Mouse (Mus musculus): ENCODE results near the gene Klhl29.

The Klhl29 gene

DNA sequence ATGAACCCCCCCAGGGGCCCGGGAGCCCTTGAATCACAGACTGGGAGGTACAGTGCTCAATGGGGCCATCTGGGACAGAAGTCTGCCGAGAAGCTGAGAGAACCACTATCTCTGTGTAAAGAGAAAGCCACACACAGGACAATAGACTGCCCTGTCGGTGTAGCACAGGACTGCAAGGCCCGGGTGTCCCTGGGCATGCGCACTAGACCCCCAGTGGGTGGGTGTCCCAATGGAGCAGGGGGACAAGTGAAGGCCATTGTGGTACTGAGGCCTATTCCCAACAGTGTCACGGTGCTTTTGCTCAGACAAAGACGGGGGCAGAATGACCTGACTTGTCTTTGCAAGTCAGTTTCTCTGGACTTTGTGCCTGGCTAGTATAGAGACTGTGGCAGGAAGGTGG lies 186.6 kb downstream of the Klhl29 start:
- no peak for DNase-seq (ENCODE audit: extremely low spot score, low read depth, low spot score)

DNA sequence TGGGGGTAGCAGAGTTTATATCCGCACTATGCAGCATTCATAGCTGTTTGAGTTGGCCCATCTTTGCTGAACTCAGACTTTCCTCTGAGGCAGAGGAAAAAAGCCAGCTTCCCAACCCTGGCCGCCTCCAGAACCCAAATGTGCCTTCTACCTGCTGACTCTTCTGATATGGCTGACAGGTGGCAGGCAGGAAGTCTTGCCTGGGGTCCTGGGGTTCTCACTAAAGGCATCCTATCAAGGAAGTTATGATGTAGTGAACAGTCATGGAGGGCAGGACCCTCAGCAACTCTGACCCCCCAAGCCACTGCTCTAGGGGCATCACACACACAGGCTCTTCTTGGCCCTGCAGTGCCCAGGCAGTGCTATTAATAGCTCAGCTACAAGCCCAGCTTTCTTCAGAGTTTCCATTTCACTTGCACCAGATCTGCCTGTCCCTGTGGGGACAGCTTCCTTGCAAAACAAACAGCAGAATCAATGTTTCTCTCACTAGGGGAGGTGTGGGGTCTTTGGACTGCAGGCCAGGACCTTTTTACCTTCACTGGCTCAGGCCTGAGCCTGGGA lies 187.6 kb downstream of the Klhl29 start:
- DNase-seq (ENCODE audit: extremely low spot score, low read depth, low spot score), result no peak

DNA sequence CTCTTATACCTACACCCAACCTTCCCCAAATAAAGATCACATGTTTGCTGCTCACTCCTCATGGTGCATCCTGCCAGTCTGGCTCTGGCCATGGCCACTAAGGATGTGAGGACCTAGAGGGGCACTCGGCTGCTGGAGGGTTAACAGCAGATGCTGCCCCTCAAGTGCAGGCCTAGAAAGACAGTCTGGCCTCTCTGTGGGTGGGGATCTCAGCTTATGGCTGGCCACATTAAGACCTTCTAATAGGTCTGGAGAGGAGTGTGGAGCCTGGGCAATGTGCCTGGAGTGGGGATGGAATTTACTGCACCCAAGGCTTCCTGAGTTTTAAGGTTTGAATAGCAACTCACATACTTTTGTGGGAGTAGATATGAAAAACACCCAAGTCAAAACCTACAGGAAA lies 188.8 kb downstream of the Klhl29 start:
- DNase-seq (ENCODE audit: extremely low spot score, low read depth, low spot score), result no peak

DNA sequence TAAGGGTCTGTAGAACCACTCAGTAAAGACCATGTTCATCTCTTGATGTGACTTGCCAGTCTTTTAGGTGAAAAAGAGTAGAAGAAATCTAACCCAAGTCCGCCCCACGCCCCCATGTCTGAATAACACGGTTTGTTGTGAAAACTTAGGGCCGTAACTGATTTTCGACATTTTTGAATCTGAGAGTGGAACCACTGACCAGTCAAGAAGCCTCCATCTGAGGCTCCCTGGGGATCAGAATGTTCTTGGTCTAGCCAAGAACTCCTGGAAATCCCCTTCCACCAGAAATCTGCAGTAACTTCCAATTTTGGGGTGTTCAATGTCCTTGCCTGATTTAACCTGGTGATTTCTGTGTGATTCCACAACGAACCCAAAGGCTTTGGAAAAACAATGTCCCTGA lies 189.9 kb downstream of the Klhl29 start:
- DNase-seq (ENCODE audit: extremely low spot score, low read depth, low spot score), result no peak

DNA sequence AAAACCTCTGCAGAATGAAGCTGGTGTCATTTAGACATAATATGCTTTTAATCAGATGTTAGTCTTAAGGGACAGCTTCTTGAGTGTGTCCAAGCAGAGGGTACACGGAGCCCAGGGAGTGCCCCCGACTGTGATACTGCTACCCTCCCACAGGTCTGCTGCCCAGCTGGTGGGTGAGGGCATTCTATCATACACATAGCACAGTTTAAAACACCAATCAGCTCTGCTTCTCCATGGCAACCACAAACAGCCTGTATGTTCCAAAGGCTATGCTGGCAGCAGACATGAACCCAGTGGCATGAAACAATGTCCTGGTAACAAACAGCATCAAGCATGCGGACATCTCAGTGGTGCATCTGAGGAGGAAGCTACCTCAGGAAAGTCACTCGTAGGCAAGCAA lies 192.9 kb downstream of the Klhl29 start:
- DNase-seq (ENCODE audit: extremely low spot score, low read depth, low spot score), result no peak

DNA sequence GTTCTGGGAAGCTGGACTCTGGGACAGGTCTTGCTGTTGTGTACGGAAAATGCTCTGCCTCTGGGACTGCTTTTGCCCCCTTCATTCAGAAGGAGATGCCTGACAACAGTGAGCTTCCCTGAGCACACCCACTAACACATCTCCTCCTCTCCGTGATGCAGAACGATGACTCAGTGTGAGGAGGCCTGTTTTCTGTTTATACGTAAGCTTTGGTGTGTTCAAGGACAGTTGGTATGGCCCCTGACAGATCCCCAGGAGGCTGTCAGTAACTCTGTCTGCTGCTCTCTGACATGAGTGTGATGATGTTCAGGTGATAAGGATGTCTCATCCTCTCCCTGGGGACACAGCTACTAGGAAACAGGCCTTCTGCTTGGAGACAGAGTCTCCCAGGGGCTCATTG lies 193.3 kb downstream of the Klhl29 start:
- DNase-seq (ENCODE audit: extremely low spot score, low read depth, low spot score), result no peak

DNA sequence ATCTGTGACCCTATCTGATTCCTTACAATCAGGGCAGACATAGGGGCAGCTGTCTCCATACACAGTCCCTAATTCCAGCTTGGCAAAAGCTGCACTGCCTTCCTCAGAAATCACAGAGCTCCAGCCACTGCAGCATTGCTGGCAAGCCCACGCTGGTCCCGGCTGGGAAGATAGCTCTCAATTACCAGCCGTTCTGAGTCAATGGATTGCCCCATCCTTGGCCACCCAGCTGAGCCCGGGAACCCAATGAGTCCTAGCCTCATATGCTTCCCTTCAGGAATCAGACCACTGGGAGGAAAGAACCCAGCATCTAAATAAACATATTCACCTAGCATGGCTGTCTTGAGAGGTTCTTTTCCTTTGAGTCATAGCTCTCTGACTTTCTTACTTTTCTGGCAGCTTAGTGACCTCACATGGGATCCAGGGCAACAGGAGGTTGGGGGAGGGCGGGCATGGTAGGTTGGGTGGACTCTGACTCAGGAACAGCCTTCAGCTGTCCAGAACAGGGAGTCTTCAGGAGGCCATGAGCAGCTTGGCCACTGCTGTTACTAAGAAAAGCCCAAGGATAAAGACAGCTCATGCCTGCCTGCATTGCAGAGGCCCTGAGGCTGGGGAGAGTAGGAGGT lies 198.7 kb downstream of the Klhl29 start:
- DNase-seq (ENCODE audit: extremely low spot score, low read depth, low spot score), result no peak

DNA sequence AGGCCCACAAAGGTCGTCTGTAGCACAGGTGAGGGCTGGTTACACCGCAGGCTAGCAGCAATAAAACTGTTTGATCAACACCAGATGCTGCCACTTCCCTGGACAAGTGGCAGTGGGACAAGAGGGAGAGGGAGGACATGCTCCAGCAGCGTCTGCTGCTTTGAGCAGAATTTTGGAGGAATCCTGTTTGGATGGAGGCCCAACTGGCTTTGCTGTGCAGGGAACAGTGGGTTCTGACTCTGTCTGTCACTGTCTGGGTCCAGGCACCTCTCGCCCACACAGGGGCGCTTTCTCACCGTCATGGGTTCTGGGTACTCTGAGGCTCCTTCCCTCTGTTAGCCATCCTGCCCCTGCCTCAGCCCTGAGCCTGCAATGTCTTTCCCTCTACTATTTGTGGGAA lies 209.3 kb downstream of the Klhl29 start:
- no peak for DNase-seq (ENCODE audit: extremely low spot score, low read depth, low spot score)

DNA sequence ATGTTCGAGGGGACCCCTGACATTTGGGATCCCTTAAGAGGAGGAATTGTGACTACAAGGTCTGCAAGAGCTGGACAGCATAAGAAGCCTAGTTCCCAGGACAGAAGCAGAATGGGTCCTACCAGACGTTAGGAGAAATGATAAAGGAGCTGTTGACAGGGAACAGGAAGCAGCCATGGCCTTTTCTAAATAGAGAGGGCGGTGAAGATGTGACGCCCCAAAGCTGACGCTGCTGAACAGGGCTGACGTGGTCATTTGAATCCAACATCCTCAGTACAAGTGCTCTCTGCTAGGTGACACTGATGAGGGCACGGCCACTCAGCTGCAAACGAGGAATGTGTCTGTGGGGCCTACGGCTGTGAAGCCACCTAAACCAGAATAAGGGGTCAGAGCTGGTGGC lies 210.1 kb downstream of the Klhl29 start:
- no peak for DNase-seq (ENCODE audit: extremely low spot score, low read depth, low spot score)

DNA sequence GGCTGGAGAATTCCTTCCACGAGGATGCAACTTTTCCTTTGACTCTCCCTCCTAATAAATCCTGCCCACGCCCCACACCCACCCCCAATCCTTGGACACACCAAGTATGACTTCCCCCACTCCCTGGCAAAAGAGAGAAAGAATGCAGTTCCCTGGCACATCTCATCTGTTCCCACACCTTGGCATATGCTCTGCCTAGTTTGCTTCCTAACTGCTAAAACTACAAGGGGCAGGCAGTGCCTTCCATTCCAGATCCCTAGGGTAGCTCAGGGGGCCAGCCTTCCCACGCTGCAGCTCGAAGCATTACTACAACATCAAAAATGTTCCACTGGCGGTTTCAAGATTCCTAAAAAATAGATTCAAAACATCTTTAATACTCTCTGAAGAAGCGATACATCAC lies 212.8 kb downstream of the Klhl29 start:
- DNase-seq (ENCODE audit: extremely low spot score, low read depth, low spot score), result no peak

DNA sequence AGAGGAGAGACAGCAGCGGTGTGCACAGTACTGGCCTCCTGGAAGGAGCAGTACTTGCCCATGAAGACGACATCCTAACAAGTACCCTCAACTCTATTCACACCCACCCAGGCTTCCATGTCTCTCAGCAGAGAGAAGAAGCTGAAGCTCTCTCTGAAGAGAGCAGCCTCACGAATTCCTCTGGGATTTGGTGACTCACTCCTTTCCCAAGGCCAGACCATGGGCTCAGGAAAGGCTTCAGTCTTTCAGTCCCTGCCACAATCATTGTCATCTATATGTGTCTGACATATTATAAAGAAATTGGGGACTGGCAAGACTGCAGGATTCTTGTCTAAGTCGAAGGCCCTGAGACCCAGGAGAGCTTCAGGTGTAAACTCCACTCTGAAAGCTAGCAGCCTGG lies 213.9 kb downstream of the Klhl29 start:
- no peak for DNase-seq (ENCODE audit: extremely low spot score, low read depth, low spot score)

DNA sequence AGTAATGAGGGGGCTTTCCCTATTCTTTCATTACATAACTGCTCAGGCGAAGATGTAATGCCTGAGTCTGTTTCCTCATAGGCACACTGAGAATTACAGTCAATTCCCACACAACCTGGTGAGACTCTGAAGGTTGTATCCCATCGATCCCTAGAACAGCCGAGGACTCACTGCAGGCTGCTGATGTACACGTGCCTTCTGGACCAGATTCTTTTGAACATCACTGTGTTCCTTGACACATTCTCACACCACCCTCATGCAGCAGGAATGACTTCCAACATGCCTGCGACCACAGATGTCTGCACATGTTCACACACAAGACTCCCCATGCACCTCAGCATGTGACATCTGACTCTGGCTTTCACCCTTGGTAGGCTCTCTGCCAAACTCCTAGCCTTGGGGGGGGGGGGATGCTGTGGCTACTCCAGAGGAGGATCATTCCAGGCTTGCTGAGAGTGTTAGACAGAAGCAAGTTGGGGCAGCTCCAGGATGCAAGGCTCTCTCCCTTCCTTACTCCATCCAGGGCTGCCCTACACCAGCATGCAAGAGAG lies 217.5 kb downstream of the Klhl29 start:
- no peak for DNase-seq (ENCODE audit: extremely low spot score, low read depth, low spot score)

DNA sequence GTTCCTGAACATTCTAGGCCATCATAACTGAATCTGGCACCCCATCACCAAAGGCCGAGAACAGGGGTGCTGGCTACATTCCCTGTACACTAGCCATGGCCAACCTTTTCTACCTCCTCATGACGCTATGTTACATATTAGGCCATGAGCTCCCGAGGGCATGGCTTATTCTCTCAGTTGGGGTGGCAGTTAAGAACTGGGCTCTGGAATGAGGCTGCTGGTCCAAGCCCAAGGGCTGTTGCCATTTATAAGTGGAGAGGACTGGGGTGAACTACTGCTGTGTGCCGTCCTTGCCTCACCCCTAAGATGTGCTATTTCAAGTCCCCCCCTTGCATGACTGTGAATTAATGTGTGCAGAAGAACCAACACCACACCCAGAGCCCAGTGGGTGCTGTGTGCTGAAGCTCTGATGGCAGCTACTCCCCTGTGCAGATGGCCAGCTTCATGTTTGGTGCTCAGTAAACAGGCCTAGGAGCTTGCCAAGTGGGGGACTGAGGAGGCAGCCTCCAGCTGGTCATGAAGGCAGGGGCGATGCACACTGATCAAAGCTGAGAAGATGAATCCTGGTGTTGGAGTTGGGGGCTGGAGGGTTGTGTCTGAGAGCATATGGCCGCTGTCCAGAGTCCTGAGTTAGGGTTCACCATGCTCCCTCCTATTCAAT lies 218.3 kb downstream of the Klhl29 start:
- DNase-seq (ENCODE audit: extremely low spot score, low read depth, low spot score), result no peak

DNA sequence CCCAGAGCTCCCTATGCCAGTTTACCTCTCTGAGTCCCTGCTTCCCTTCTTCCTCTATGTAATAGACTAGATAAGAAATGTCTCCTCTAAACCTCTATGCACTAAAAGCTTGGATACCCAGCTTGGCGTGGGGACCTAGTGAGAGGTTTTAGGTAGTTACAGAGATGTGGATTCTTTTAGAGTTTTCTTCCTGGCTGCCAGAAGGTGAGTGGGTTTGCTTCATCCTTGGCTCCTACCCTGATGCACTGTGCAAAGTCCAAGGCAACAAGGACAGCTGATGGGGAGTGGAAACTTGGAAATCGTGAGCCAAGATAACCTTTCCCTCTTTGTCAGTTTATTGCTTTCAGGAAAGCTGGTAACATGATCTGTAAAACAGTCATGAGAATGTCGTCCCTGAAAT lies 220.3 kb downstream of the Klhl29 start:
- no peak for DNase-seq (ENCODE audit: extremely low spot score, low read depth, low spot score)

DNA sequence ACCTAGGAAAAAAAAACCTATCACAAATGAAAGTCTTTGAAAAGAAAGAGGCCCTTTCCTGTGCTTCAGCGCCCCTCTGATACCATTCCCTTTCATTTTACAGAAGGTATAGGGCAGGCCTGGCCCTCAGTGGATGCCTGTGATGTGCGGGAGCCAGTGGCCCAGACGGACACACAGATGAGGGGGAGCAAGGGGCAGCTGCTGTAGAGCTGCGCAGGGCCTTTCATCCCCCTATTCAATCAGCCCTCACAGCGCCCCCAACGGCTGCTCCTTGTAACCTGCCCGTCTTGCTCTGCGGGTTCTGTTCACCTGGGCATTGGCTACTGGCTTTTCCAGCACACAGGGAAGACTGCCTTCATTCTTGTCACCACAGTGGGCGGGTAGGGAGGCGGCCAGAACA lies 223.6 kb downstream of the Klhl29 start:
- DNase-seq (ENCODE audit: extremely low spot score, low read depth, low spot score), result no peak

DNA sequence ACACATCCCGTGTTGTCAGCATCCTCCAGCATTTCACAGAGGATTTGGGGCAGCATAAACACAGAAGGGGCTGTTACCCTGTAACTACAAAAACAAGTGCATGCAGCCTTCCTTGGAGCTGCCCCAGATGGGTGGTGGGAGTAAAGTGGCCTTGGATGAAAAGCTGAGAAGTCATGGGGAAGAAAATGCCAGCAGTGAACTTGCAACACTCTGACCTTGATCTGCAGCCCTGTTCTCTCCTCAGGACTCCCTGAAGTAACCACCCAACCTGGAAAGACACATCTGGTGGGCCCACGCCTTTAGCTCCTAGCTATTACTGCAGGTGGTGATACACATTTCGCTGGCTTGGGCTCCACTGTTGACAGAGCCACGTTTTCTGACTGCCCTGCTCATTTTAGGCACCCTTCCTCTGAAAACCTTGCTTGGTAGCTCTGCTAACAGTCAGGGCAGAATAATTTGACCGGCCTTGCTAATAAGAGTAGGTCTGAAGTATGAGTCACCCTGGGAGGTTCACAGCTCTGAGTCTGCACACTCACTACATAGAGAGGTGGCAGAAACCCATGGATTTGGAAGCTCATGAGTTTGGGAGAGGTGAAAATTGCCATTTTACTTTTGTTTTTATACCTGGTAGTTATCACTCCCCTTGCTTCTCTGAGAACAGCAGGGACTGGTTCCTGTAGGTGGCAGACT lies 228.0 kb downstream of the Klhl29 start:
- DNase-seq (ENCODE audit: extremely low spot score, low read depth, low spot score), result no peak

DNA sequence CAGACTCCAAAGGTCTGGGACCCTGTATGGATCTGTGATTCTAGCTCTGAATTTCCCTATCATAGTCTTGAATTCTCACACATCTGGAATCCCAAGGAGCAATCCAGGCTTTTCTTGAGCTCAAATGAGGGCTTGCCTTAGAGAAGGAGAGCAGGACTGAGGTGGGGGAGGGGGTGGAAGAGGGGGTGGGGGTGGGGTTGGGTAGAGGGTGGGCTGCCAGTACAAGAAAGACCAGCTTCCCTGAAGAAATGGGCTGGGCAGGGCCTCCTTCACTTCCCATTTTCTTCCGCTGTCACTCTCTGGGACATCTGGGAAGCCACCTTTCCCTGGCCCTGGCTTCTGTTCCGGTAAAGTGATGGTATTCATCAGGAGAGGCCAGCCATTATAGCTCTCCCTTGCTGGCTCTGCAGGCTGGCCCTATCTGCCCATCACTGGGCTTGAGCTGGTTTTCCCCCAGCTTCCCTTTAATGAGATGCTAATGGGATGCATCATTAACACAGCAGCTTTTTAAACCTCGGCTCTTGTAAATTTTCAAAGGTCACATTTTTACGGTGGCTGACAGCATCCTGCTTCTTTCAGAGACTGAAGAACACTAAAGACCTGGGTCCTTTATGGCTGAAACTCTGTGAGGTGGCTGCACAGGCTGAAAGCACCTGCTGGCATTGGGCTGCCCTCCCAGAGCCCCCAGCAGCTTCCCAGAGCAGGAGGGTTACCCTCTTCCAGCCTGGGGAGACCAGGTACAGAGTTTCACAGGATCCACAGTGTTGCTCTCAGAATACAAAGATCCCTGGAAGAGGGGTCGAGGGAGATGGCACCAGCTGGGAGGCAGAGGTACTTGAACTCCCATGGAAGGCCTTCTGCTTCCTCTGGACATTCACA lies 231.3 kb downstream of the Klhl29 start:
- no peak for DNase-seq (ENCODE audit: extremely low spot score, low read depth, low spot score)

DNA sequence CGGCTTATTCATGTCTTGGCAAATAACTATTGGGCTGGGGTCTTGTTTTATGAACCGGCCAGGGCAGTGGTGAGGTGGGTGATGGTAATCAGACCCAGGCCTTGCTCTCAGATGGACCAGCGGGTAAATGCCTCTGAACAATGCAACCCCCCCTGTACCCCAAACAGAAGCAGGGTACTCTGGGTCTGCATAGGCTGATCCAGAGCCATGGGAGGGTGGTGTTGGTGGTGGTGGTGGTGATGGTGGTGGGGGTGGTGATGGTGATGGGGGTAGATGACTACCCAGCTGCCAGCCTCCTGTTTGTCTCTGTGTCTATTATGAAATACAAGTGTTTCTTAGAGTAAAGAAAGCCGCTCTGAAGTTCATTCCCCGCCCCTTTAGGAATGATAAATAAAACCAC lies 232.3 kb downstream of the Klhl29 start:
- no peak for DNase-seq (ENCODE audit: extremely low spot score, low read depth, low spot score)

DNA sequence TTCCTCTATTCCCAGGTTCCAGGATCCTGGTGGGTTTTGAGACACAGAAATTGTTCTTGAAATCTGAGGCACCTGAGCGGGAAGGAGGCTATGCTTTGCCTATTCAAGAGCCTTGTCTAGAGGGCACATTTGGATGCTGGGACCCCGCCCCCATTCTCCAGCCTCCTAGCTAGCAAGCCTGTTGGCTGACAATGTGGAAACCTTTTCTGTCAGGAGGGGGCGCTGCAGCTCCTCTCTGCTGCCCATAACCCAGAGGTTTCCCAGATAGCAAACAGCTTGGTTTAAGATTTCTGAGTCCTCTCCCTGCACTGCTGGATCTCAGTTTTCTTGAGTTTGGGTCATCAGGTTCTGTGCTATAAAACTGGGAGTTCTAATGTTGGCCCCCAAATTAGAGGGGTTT lies 232.7 kb downstream of the Klhl29 start:
- peak; percentile 64 for DNase-seq (ENCODE audit: extremely low spot score, low read depth, low spot score)

DNA sequence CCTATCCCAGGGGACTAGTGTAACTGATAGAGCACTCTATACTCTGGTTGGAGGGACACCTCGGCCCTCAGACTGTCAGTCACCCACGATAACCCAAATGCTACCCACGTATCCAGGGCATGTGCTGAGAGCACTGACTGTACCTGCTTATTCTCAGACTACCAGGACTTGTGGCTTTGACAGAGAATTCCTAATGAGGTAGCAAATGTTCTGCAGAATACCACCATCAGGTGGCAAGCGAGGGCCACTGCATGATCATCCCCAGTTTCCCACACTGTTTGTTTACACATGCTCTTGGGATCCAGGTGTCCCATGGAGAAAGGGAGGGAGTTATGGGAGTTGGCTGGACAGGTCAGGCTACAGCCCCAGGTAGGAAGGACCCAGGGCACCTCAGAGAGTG lies 234.4 kb downstream of the Klhl29 start:
- DNase-seq (ENCODE audit: extremely low spot score, low read depth, low spot score), result no peak

DNA sequence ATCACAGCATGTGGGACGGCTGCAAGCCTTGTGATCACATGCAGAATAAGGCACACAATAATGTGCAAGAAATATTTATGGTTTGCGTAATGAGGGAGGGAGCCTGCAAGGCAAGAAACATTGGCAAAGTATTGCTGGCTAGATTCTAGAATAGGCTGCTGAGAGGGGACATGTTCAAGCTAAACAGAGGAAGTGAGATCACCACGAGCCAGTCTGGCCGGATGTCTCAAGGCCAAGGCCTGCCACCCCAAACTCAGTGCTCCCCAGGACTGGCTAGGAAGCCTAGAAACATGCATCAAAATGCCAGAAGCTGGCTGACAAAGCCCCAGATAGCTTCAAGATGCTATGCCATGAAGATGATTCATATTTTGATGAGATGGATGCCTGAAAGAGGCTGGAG lies 236.2 kb downstream of the Klhl29 start:
- no peak for DNase-seq (ENCODE audit: extremely low spot score, low read depth, low spot score)

Data from hindlimb bud, embryonic 11.5 days (tissue).